Mouse (Mus musculus) forebrain, embryonic 11.5 days (tissue): ENCODE results near the gene Pcnx3. TPM values are rescaled to one million over a fixed set of nuclear protein-coding genes. Genes with fewer than 3 reads are reported as not detected.
A peak's percentile ranks its signal among the peaks of the same experiment; 100 is the strongest.

Experiments used
- ATAC-seq: fragments of 200-750 bp; cut with Nextera tagmentation; replicated peaks from 2 replicates; pipeline ENCODE4 v1.8.0; 2017; ENCODE audit warnings: moderate TSS enrichment; ENCODE audit not compliant: low FRiP score
- DNase-seq: peaks from one replicate; pipeline ENCODE4 v3.0.0-alpha.2; 2017; ENCODE audit warnings: low spot score
- H3K27ac ChIP-seq: fragments of 300-500 bp; sonication (generic); 2 replicates; pipeline ENCODE4 v1.5.1; 2014; ENCODE audit warnings: low read depth, low read length
- H3K27me3 ChIP-seq: fragments of 300-500 bp; sonication (generic); 2 replicates; pipeline ENCODE4 v1.6.1; 2014; ENCODE audit warnings: mild to moderate bottlenecking, low read length, mixed read lengths; ENCODE audit not compliant: control insufficient read depth, insufficient read depth
- H3K36me3 ChIP-seq: fragments of 300-500 bp; sonication (generic); 2 replicates; pipeline ENCODE4 v1.6.1; 2014; ENCODE audit warnings: mild to moderate bottlenecking, low read length, moderate library complexity, mixed read lengths; ENCODE audit not compliant: control insufficient read depth, insufficient read depth
- H3K4me1 ChIP-seq: fragments of 300-500 bp; sonication (generic); replicated peaks from 2 replicates; pipeline ENCODE4 v1.6.1; 2014; ENCODE audit warnings: low read length, mixed read lengths; ENCODE audit not compliant: control insufficient read depth, insufficient read depth
- H3K4me2 ChIP-seq: fragments of 300-500 bp; sonication (generic); 2 replicates; pipeline ENCODE4 v1.6.1; 2014; ENCODE audit warnings: low read depth, mild to moderate bottlenecking, low read length, moderate library complexity, mixed read lengths; ENCODE audit not compliant: severe bottlenecking
- H3K4me3 ChIP-seq: fragments of 300-500 bp; sonication (generic); 2 replicates; pipeline ENCODE4 v1.5.1; 2014; ENCODE audit warnings: low read depth, low read length
- H3K9ac ChIP-seq: fragments of 300-500 bp; sonication (generic); 2 replicates; pipeline ENCODE4 v1.6.1; 2014; ENCODE audit warnings: low read length
- H3K9me3 ChIP-seq: fragments of 300-500 bp; sonication (generic); 2 replicates; pipeline ENCODE4 v1.6.1; 2016; ENCODE audit warnings: low read length, mixed read lengths; ENCODE audit not compliant: control insufficient read depth
- WGBS: fragments of 180-500 bp; shearing (Covaris S2); extraction: QIAGEN DNeasy Blood & Tissue Kit; methylation state at CpG from one replicate; pipeline ENCODE4 v1.1.7; 2014; 5-methylcytosine and 5-hydroxymethylcytosine counted together
- polyA plus RNA-seq: library from polyadenylated mRNA; unstranded; fragments of >200 nt; fragmentation: Nextera tagmentation; extraction: Ambion mirVana; gene quantifications from 2 replicates; pipeline ENCODE4 v1.2.1, GENCODE M21; 2014

Gene Pcnx3
- polyA plus RNA-seq, 1 experiment from 2014 or later, result 34.1 TPM

GRCm38 (mm10) chr19:5726961-5727578 is 38.4 kb upstream of the Pcnx3 start:
- no peaks in the 10 kb centered on the region; the same call in 1 of the 2 replicates for H3K36me3 ChIP-seq
- H3K9me3 ChIP-seq, result no peaks in the 10 kb centered on the region
- H3K4me3 ChIP-seq, result peak overlapping the region; percentile 96
- H3K4me1 ChIP-seq, result peaks cover 29% of the 10 kb centered on the region; the same call in 1 of the 2 replicates
- H3K27me3 ChIP-seq, result no peaks in the 10 kb centered on the region
- no peak for DNase-seq
- 81% methylated on average over 15 of the region's 15 CpGs for WGBS
- peak overlapping the region; percentile 91 for H3K4me2 ChIP-seq
- peak overlapping the region; percentile 59 for H3K9ac ChIP-seq
- no peak for ATAC-seq
- H3K27ac ChIP-seq, result no peak overlapping the region

- Histone ChIP-seq H3K36me3 (no peaks in the 10 kb centered on the region; the same call in 1 of the 2 replicates), H3K27ac (no peak within 1 kb of the TSS), H3K9ac (peak within 1 kb of the TSS; percentile 47), H3K4me1 (peaks cover 26% of the 10 kb centered on the region; the same call in 1 of the 2 replicates), H3K4me3 (peak within 1 kb of the TSS; percentile 96), H3K9me3 (no peaks in the 10 kb centered on the region), H3K4me2 (peak within 1 kb of the TSS; percentile 91), H3K27me3 (no peaks in the 10 kb centered on the region)
- 17% methylated on average over 38 of the region's 49 CpGs for WGBS
- ATAC-seq, result no peak
- DNase-seq, result peak; percentile 79
Measured at GRCm38 (mm10) chr19:5725767-5726515, 37.2 kb upstream of the Pcnx3 start, which contains the start of gene Ehbp1l1. TSS of gene Ehbp1l1 (minus strand) at chr19:5726317.

GRCm38 (mm10) chr19:5725029-5725707 is 36.5 kb upstream of the Pcnx3 start:
- DNase-seq, result no peak
- WGBS, result 80% methylated on average over 12 of the region's 12 CpGs
- H3K27me3 ChIP-seq, result no peaks in the 10 kb centered on the region
- peak overlapping the region; percentile 24; the same call in 1 of the 2 replicates for H3K4me2 ChIP-seq
- no peak for ATAC-seq
- peaks cover 23% of the 10 kb centered on the region; the same call in 1 of the 2 replicates for H3K4me1 ChIP-seq
- no peak overlapping the region for H3K9ac ChIP-seq
- H3K4me3 ChIP-seq, result peak overlapping the region; percentile 25
- no peak overlapping the region for H3K27ac ChIP-seq
- H3K9me3 ChIP-seq, result no peaks in the 10 kb centered on the region
- H3K36me3 ChIP-seq, result peaks cover 6% of the 10 kb centered on the region

- peaks cover 19% of the 10 kb centered on the region; the same call in 1 of the 2 replicates for H3K4me1 ChIP-seq
- no peak overlapping the region for H3K4me3 ChIP-seq
- H3K27me3 ChIP-seq, result no peaks in the 10 kb centered on the region
- 0 out of 2 replicates have a peak overlapping the region, but pooled peaks have one; percentile 15 for H3K4me2 ChIP-seq
- ATAC-seq (no peak), DNase-seq (no peak)
- whole genome bisulfite sequencing, result 80% methylated on average over 7 of the region's 7 CpGs
- no peak overlapping the region for H3K9ac ChIP-seq
- H3K9me3 ChIP-seq, result no peaks in the 10 kb centered on the region
- no peak overlapping the region for H3K27ac ChIP-seq
- H3K36me3 ChIP-seq, result peaks cover 8% of the 10 kb centered on the region
Measured at GRCm38 (mm10) chr19:5724549-5724941, 35.8 kb upstream of the Pcnx3 start.

- Histone ChIP-seq H3K9ac (peak overlapping the region; percentile 3; the same call in 1 of the 2 replicates), H3K4me1 (peaks cover 19% of the 10 kb centered on the region; the same call in 1 of the 2 replicates), H3K27me3 (no peaks in the 10 kb centered on the region), H3K9me3 (no peaks in the 10 kb centered on the region), H3K4me3 (no peak overlapping the region), H3K27ac (no peak overlapping the region), H3K4me2 (0 out of 2 replicates have a peak overlapping the region, but pooled peaks have one; percentile 15), H3K36me3 (peaks cover 8% of the 10 kb centered on the region)
- DNase-seq (no peak), ATAC-seq (no peak)
- 77% methylated on average over 4 of the region's 4 CpGs for WGBS
Measured at GRCm38 (mm10) chr19:5723934-5724548, 35.3 kb upstream of the Pcnx3 start.

GRCm38 (mm10) chr19:5722848-5723425 is 34.2 kb upstream of the Pcnx3 start:
- no peak overlapping the region for H3K4me2 ChIP-seq
- DNase-seq (no peak), ATAC-seq (no peak)
- H3K9ac ChIP-seq, result no peak overlapping the region
- H3K9me3 ChIP-seq, result no peaks in the 10 kb centered on the region
- WGBS, result 88% methylated on average over 7 of the region's 7 CpGs
- H3K27ac ChIP-seq, result no peak overlapping the region
- H3K4me1 ChIP-seq, result peaks cover 12% of the 10 kb centered on the region; the same call in 1 of the 2 replicates
- no peaks in the 10 kb centered on the region for H3K27me3 ChIP-seq
- peaks cover 8% of the 10 kb centered on the region for H3K36me3 ChIP-seq
- no peak overlapping the region for H3K4me3 ChIP-seq

- no peak for ATAC-seq
- WGBS, result 95% methylated on average over 6 of the region's 6 CpGs
- no peak for DNase-seq
- Histone ChIP-seq H3K4me3 (no peak overlapping the region), H3K36me3 (peaks cover 8% of the 10 kb centered on the region), H3K9ac (no peak overlapping the region), H3K27ac (no peak overlapping the region), H3K4me1 (peaks cover 7% of the 10 kb centered on the region; the same call in 1 of the 2 replicates), H3K4me2 (no peak overlapping the region), H3K27me3 (no peaks in the 10 kb centered on the region), H3K9me3 (no peaks in the 10 kb centered on the region)
Measured at GRCm38 (mm10) chr19:5721233-5721632, 32.5 kb upstream of the Pcnx3 start.

GRCm38 (mm10) chr19:5716955-5717354 is 28.2 kb upstream of the Pcnx3 start:
- Histone ChIP-seq H3K27me3 (no peaks in the 10 kb centered on the region), H3K9me3 (no peaks in the 10 kb centered on the region), H3K4me1 (peaks cover 6% of the 10 kb centered on the region; the same call in 1 of the 2 replicates), H3K27ac (no peak overlapping the region), H3K9ac (no peak overlapping the region; the same call in 1 of the 2 replicates), H3K4me2 (no peak overlapping the region), H3K36me3 (peaks cover 8% of the 10 kb centered on the region), H3K4me3 (no peak overlapping the region)
- 64% methylated on average over 10 of the region's 10 CpGs for whole genome bisulfite sequencing
- DNase-seq (no peak), ATAC-seq (no peak)
